Mouse (Mus musculus): ENCODE results near the gene Dcaf17.

The Dcaf17 gene

DNA sequence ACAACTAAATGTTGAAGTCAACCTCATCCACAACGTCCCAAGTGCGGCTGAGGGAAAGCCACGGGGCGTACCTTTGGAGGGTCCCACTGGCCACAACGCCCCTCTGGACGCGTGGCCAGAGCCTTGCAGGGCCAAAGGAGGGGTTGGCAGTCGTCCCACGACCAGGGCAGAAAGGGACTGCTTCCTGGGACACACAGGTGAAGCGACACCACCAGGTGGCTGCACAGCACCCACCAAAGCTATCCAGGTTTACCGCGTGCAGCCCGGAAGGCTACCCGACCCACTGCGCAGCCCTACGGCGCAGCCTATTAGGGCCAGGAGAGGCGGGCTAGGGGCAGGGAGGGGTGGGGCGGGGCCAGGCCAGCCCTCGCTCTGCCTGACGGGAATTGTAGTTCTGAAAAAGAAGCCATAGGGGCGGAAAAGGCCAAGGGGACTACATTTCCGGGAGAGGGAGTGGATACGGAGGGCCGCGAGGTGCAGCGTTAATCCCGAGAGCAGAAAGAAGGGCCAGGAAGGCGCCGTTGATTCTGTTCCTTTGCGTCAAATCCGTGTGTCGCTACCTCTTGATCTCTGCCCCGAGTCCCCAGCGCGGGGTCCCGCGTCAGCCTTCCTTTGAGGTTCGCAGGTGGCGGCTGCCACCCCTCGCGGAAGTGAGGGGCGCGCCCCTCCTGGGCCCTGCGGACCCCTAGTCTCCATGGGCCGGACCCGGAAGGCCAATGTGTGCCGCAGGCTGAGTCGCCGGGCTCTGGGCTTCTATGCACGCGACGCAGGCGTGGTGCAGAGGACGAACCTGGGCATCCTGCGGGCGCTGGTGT is at the start of gene Dcaf17, which contains the start of gene Mettl8:
Dcaf17 (plus strand) TSS at position 29 of the 815 bp plus-strand sequence.
Mettl8 (minus strand) TSS at position 284 of the 815 bp plus-strand sequence.
- DNase-seq = peak; percentile 99

DNA sequence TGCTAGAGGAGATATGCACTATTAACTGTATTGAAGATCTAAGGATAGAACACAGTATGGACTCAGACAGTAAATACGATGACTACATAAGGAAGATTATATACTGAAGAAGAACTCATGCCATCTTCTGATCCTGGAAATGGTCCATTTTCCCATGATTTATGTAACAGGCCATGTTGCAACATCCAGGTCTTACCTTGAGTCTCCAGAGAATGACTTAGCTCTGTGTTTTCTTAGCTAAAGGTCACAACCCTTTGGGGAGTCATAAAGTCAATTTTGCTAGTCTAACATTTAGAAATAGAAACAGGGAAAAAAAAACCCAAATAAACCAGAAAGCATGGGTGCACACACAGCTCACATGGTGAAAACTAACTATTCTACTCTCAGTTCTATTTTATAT is 43.3 kb upstream of the Dcaf17 start:
- no peak for DNase-seq

DNA sequence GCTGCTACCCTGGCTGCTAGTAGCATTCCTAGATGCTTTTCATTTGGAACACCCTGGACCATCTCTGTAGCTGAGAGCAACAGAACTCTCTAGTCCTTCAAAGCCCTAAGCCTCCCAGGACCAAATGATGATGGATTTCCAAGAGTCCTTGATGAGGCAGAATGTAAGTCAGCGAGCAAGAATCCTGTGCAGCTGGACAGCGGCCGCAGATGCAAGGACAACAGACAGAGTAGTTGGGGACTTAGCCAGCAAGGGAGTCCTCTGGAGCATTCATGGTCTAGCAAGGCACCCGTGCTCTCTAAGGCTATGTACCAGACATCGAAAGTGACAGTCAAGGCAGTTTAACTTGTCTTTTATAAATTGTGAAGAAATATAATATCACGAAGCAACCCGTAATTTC is 41.6 kb upstream of the Dcaf17 start:
- no peak for DNase-seq

DNA sequence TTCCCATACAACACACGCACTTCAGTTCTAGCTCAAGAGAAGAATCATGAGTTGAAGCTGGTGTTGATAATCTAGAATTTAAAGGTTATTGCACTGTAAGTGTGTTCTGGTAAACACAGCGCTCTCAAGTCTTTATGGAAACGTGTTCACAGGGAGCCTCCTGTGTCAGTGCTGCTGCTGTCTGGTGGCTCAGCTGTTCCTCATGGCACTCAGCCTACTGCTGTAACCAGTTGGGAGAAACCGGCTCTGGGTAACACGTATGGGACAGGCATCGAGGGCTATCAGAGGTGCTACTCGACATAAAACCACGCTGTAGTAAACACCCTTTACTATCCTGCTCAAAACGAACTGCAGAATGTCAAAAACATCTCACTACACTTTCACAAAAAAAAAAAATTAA is 35.9 kb upstream of the Dcaf17 start:
- peak; percentile 49 for DNase-seq

DNA sequence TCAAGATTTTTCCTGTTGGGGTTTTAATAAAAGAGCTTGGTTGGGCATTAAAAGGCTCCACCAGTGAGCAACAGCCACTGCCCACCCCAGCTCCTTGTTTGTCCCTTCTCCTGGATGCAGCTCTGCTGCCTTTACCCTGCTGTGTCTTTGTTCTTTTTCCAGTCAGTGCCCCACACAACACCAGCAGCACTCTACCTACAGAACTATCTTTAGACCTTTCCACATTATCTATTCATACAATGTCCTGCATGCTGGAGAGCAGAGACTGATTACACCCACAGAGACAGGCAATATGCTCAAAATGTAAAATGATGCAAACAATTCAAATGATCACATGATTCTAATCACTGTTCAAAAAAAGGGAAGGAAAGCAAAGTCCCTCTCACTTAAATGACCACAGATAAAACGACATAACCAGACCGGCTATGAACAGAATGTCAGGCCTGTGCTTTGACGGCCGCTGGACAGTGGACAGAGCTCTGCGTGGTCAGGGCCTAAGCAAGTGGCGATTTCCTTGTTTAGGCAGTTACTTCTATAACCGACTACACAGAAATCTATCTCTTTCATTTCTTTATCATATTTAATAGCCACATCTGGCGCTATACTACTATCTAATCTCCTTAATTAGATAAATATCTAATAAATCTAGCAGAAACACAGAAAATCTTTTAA is 35.3 kb upstream of the Dcaf17 start:
- peak; percentile 78 for DNase-seq

DNA sequence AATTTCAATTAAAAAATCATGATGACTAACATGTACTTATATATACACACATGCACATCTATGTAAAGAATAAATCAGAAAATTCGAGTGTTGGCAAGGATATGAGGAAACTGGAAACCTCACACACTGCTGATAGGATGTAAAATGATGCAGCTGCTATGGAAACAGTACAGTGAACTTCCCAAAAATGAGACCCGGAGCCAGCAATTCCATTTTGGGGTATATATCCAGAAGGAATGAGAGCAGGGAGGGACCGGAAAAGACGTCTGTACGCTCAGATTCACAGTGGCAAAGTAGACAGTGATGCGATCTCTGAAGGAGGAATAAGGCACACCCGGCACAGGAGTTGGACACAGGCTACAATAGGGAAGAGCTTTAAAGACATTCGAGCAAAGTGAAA is 34.5 kb upstream of the Dcaf17 start:
- peak; percentile 73 for DNase-seq

DNA sequence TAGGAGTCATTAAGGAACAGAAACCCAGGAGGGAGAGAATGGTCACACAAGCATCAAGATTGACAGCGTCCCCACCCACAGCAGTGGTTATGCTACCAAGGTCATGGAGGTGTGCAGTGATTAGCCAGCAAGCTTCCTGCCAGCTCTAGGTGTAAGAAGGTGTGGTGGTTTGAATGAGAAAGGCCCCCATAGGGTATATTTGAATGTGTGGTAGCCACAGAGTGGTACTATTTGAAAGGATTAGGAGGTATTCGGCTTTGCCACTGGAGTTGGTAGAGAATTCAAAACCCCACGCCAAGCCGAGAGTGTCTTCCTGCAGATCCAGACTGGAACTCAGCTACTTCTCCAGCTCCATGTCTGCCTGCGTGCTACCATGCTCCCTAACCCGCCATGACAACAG is 32.1 kb upstream of the Dcaf17 start:
- peak; percentile 36 for DNase-seq

DNA sequence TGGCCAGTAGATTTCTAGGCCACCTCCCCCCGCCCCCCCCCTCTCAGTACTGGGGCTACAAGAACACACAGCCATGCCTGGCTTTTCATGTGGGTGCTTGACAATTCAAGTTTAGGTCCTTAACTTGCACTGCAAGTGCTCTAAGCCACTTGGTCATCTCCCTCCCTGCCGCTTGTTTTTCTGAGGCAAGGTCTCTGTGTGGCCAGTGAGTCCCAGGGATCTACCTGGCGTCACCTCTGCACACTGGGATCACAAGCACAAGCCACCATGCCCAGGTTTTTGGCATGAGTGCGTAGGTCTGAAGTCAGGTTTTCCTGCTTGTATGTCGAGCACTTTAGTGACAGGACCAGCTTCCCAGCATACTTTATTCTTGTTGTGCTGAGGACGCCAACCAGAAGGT is 31.1 kb upstream of the Dcaf17 start:
- DNase-seq = peak; percentile 62

DNA sequence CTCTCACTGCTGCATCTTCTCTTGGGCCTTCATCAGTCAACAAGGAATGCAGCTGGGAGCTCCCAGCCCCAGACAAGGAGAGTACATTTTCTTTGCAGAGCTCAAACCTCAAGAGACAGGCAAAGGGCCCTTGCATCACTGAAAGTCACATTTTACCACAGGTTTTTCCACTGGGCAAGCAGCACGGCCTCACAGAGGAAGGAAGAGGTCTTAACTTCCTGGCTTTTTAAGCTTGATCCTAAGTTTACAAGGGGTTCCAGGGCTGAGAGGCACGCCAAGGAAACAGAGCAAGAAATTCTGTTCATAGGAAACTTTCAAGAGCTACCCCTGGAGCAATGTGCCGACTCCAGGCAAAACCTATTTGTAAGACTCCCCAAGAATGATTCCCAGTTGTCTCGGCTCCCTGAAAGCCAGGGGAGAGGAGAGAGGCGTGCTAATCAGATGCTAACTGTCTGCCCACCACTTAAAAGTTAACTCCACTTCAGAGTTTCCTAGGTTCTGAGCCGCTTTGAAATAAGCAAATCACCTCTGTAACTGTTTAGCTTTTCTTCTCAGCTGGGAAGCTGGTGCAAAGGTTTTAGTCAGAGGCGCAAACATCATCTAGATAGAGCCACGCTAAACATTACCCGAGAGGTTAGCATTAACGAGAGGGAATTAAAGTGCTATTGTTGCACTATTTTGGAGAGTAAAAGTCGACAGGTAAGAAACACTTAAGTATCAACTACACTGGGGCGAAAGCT is 29.4 kb upstream of the Dcaf17 start:
- peak; percentile 76 for DNase-seq

DNA sequence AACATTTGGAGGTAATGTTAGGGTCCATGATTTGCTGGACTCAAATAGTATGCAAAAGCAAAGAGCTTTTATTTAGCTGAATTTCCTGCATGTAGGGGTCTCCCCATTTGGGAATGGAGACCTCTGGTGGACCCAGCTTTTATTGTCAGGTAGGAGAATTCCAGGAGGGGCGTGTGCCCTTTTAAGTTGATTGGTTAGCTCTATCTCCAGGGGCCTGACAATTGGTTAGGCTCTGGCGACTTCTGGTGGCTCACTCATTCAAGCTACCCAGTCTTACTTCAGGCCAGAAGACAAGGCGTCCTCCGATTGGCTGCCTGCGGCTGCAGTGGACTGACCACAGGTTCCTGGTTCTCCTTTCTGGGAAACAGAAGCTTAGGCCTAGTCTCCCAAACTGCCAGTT is 28.3 kb upstream of the Dcaf17 start:
- DNase-seq = peak; percentile 94

DNA sequence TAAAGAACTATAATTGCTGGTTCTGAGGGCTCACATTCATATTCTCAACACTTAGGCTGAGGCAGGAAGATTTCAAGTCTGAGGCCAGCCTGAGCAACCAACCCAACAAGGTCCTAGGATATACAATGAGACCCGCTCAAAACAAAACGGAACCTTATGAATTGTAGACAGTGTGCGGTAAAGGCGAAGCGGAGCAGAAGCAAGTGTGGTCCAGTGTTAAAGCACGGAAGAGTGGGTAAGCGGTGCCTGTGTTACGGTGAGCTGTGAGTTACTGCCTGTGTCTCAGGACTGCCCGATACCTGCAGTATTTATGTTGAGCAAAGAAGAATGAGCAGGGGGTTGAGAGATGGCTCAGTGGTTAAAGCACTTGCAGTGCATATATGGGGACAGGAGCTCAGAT is 27.5 kb upstream of the Dcaf17 start:
- peak; percentile 53 for DNase-seq

DNA sequence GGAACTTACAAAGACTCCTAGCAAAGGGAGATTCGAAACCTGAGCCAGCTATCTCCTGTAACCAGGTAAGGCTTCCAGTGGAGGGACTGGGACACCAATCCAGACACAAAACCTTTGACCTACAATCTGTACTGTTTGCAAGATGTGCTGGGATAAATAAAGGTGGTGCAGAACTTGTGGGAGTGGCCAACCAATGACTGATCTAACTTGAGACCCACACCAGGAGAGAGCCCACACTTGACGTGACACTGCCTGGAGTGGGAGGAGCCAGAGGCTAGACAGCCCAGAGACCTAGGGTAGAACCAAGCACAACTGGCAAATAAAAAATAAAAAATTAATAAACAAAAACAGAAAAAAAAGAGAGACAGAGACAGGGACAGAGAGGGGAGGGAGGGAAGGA is 24.5 kb upstream of the Dcaf17 start:
- peak; percentile 71 for DNase-seq

DNA sequence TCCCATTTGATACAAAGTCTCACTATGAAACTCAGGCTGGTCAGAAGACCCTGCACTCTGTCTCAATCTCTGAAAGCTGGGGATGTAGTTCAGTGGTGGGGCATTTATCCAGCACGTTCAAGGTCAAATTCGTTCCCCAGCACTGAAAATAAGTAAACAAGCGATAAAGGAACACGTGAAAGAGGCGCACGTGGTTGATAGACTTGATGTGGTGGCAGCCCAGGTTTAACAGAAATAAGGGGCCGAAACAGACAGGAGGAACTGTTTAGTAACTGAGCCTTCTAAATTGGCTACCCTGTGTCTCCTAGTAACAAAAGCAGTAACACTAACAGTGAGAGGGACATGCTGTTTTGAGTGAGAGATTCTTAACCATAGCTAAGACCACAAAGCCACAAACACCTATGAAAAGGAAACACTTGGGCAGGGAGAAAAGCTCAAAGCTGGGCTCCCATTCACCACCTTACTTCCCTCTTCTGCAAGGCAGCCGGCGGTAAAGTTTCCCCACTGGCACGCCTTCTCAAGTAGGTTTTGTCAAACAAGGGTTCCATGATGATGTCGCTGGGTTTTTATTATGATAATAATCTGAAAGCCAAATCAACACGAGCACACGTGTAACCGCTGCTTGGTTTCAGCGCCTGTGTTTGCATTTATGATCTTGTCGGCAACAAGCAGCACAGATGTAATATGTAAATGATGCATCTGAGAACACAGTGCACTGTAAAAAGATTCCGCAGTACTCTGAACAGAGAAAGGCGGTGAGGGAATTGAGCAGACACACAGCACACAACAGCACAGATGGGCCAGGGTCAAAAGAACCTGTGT is 22.9 kb upstream of the Dcaf17 start:
- peak; percentile 74 for DNase-seq

DNA sequence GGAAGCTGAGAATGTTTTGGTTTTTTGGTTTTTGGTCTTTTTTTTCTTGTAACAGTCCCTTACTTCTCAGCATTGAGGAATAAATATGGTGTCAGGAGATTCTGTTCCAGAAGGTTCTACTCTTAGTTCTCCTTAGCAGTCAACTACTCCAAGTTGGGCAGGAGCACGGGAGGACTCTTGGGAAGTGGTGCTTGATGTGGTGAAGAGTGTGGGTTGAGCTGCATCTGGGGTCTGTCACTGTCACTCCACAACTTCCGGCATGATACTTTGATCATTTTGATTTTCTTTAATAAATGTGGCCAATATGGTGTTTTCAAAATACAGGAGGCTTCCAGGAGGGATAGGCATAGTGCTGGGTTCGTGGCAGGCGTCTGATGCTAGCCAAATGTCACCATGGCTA is 22.1 kb upstream of the Dcaf17 start:
- DNase-seq = no peak

DNA sequence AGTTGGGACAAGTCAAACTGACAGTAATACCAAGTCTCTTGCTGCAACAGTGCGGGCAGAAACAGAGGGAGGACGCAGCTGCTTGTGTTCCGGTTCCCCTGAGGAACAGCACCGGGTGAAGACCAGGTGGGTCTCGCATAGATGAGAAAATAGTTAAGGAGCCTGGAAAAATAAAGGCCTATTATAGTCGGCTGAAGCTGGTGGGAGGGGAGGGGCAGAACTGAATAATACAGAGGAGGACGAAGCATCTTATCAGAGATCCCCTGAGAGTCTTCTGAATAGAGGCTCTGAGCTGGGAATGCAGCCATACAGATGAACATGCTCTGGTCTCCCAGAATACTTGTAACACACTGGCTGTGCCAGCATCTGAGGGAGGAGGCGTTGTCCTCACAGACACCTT is 21.1 kb upstream of the Dcaf17 start:
- DNase-seq = peak; percentile 94

DNA sequence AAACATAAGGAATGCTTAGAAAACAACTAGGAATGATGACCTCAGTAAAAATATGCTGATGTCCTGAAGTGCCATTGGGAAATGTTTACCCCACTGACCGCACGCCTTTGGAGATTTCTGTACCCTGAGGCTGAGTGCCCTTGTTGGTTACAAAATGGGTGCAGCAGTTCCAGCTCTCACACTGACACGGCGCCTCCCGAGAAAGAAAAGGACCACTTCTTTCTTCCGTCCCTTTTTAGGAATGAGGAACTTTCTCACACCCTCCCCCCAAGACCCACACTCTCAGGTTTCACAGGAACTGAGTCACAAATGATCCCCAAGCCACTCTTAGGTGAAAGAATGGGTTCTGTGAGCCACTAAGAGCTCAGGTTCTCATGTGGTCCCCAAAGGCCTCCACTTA is 17.7 kb upstream of the Dcaf17 start:
- DNase-seq = peak; percentile 52

DNA sequence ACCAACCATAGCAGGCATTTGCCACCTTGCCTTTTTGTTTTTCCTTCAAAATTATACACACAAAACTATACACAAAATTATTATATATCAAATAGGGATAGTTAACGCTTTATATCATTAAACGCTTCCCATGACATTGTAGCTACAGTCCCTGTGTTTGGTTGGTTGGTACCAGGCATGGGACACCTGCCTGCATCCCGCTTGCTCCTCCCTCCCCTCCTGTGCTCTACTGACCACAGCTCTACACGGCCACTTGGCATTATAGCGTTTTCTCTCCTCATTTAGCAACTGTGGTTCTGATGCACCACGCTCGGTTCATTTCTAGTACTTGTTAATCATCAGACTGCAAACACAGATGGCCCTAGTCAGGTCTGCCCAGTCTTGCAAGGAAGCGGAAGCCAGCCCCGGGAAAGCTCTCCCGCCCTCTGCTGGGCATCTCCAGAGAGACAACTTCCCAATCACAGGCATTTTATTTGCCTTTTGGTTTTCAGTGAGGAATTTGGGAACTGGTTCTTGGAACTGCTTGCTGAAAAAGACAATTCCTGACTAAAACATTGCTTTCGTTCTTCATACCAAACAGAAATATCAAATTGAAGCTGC is 15.5 kb upstream of the Dcaf17 start:
- DNase-seq = peak; percentile 97

DNA sequence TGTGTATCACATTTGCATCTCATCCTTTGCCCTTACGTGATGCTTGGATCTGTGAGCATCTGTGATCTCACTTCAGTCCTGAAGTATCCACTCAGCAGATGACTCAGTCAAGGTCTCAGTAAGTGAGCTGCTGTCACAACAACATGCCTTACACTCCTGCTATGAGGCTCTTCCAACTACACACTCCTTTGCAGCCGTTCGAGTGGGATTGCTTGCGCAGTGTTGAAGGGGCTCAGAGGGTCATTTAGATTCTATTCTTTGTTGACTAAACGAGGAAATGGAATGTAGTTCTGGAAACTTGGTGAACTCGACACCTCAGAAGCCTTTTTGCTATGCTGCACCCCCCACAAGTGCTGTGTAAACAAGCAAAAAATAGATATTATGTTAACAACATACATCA is 9.0 kb upstream of the Dcaf17 start:
- peak; percentile 39 for DNase-seq

DNA sequence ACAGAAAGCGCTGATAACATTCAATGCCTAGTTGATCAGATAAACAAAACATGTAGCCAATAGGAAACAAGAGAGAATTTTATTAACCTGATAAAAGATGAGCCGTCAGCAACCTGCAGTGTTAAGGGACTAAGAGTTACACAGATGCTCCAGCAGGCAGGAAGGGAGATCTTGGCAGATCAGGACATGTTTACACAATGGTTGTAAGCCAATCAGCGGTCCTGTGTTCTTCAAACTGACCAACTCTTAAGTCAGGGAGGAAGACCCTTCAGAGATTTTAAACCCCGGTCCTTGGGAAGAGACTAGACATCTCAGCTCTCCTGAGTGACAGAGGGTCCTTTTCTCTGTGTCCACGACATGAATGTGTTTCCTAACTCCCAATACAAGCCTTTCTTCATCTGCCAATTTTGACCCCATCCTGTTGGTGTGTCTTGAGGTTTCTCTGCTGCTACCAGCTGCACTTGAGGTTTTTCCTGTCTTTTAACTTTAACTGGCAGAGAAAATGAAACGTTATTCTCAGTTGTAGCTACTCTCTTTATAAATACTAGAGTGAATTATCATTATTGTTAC is 8.3 kb upstream of the Dcaf17 start:
- DNase-seq = peak; percentile 14

DNA sequence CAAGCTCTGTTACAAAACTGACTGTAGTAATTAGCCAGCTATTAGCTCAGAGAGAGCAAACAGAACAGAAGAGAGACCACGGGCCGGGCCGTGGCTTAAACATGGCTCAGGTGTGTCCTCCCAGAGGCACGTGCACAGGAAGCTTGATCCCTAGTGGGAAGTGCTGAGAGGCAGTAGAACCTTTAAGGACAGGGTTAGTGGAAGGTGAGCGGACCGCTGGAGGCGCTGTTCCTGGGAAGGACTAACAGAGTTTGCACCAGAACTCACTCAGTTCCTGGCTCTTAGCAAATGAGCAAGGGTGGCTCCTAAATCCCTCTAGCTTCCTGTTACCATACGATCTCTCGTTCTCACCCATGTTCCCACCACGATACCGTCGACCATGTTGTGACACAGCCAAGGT is 6.2 kb upstream of the Dcaf17 start:
- peak; percentile 44 for DNase-seq

DNA sequence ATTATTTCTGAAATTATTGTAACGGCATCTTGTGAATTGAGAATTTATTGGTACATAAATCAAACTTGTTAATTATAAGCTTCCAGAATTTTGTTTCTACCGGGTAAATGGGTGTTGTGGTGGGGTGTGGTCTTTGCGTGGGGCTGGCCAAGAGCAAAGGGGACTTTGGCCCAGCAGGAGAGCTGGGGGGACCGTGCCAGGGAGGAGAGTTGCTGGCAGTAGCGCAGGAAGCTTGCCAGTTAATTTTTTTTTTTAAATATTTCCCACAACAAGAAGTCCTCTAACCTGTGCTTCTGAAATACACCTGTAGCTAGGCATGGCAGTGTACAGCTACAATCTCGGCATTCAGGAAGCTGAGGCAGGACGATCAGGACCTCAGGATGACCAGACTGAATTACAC is 4.6 kb upstream of the Dcaf17 start:
- DNase-seq = peak; percentile 41

DNA sequence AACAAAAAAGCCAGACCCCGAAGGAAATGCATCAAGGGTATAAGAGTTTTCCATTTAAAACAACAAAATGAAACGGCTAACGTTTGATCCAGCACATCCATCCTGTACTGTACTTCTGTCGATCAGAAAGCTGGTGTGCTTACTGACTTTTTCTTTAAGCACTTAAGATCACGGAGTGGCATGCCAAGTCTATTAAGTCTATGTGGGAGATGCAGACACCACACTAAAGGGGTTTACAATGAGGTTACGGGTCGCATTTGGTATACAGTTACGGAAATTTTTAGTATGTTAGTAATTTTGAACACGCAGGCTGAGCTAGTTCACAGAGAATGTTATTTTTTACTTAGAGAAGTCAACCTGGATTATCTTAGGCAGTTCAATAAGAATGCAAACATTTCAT is 412 bp upstream of the Dcaf17 start:
- DNase-seq = peak; percentile 55
